Mouse (Mus musculus) ES-Bruce4 (cell line): ENCODE data around the gene Cdcp1.

Experiments
- CTCF ChIP-seq: IDR thresholded peaks from one replicate; pipeline ENCODE4 v1.8.1; 2011; ENCODE audit warnings: low read depth, low read length
- POLR2A ChIP-seq: IDR thresholded peaks from one replicate; pipeline ENCODE4 v1.8.1; 2011; ENCODE audit warnings: low read length; ENCODE audit not compliant: insufficient read depth

DNA sequence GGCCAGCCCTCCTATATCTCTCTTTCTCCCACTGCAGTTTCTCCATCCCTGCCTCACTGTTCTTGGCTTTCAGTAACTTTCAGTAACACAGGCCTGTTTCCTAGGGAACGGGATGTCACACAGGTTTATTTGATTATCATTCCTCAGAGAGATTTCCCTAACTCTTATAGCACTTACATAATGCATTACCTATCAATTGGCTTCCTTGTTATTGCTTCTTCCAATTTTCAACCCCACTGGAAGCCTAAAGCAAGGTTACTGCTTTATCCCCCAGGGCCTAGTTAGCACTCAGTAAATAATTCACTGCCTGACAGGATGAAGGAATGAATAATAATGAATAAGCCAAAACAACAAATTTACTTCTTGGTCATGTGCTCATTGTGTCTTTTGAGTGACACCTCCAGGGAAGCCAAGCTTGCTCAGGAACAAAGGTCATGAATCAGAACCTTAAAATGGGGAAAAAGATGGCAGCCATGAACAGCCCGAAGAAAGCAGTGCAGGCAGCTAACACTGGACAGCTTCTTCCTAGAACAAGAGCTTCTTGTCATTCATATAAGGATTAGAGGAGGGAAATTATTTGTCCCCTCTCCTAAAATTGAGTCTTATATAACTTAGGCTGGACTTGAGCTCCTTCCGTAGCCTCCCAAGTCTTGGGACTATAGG, 49.9 kb downstream of the Cdcp1 start:
- no peak for TF ChIP-seq CTCF
- no peak for TF ChIP-seq POLR2A
